Comparison of ENCODE assay signal across 18 mouse cellular contexts in genomic region chr10:13770720-13771119, GRCm38 (mm10).
A peak's percentile ranks its signal among the peaks of the same experiment; 100 is the strongest.
DNase-seq lines count a peak whose midpoint lies in the region; ATAC-seq and TF ChIP-seq lines count a peak whose summit lies in the region.
"Had no signal": no experiment of that assay in that cellular context is flagged by ENCODE, and none has a peak within 500 bp of the region (broad histone marks: within the 10 kb centered on the region; RNA-seq: fewer than 3 reads in every experiment).

No protein-coding gene starts in this region.

- H3K27me3 ChIP-seq in heart, postnatal 0 days (ENCODE audit: control insufficient read depth, insufficient read depth, low read length), result no peaks in the 10 kb centered on the region
- H3K27me3 ChIP-seq: forebrain, embryonic 13.5 days; hindbrain, embryonic 15.5 days had no signal

- H3K9me3 ChIP-seq in heart, postnatal 0 days (replicated peaks; ENCODE audit: control insufficient read depth, low read length), result no peaks in the 10 kb centered on the region
- H3K9me3 ChIP-seq: forebrain, embryonic 13.5 days; heart, embryonic 10.5 days; hindbrain, embryonic 15.5 days; limb, embryonic 10.5 days had no signal

- 37% methylated on average over 1 of the region's 1 CpGs for WGBS in heart, postnatal 0 days

- peak overlapping the region; percentile 43; the same call in 1 of the 2 replicates for H3K27ac ChIP-seq in heart, postnatal 0 days (ENCODE audit: low read depth)
- H3K27ac ChIP-seq: forebrain, embryonic 13.5 days; heart, embryonic 10.5 days; hindbrain, embryonic 15.5 days; limb, embryonic 10.5 days had no signal

- TF ChIP-seq CTCF in heart, postnatal 0 days (IDR thresholded peaks at IDR 0.05; ENCODE audit: low read depth), result no peak

- ATAC-seq in heart, postnatal 0 days (ENCODE audit: insufficient read depth, low read depth), result no peak
- ATAC-seq: forebrain, embryonic 13.5 days; lung, postnatal 0 days had no signal

- H3K4me2 ChIP-seq in heart, postnatal 0 days (ENCODE audit: low read depth, low read length), result no peak overlapping the region
- H3K4me2 ChIP-seq: forebrain, embryonic 13.5 days; hindbrain, embryonic 15.5 days; midbrain, embryonic 11.5 days had no signal

- no peak overlapping the region for H3K4me3 ChIP-seq in heart, postnatal 0 days (ENCODE audit: low read depth, low read length)
- H3K4me3 ChIP-seq: erythroblast, embryonic 14.5 days; forebrain, embryonic 13.5 days; heart, embryonic 10.5 days; hindbrain, embryonic 15.5 days; limb, embryonic 10.5 days had no signal

- H3K36me3 ChIP-seq in heart, postnatal 0 days (replicated peaks; ENCODE audit: control insufficient read depth, insufficient read depth, low read length), result no peaks in the 10 kb centered on the region
- H3K36me3 ChIP-seq: heart, embryonic 10.5 days; hindbrain, embryonic 15.5 days; limb, embryonic 10.5 days had no signal

- H3K9ac ChIP-seq in heart, postnatal 0 days (replicated peaks; ENCODE audit: low read depth, low read length), result no peak overlapping the region
- H3K9ac ChIP-seq: forebrain, embryonic 13.5 days; hindbrain, embryonic 15.5 days had no signal

- no peak for DNase-seq in heart, postnatal 0 days (ENCODE audit: low spot score)
- no peak for DNase-seq in heart, postnatal 14 days
- peak; percentile 20 for DNase-seq in cerebellum, adult 11 months
- DNase-seq in cerebellum, adult 9-11 months, result peak; percentile 51
- DNase-seq in left cerebral cortex, adult 11 months (ENCODE audit: low spot score), result no peak
- DNase-seq in lung, adult 18-20 months, result no peak
- DNase-seq in lung, postnatal 36 days, result no peak
- DNase-seq: kidney, adult 8-10 months; kidney, postnatal 10 days; right cerebral cortex, postnatal 4 days; thymus, postnatal 14 days had no signal

- TF ChIP-seq EP300 in heart, postnatal 0 days (IDR thresholded peaks at IDR 0.05; ENCODE audit: low read depth), result no peak

- peaks cover 19% of the 10 kb centered on the region; the same call in 1 of the 2 replicates for H3K4me1 ChIP-seq in heart, postnatal 0 days (ENCODE audit: control insufficient read depth, insufficient read depth)
- H3K4me1 ChIP-seq: forebrain, embryonic 13.5 days; hindbrain, embryonic 15.5 days; limb, embryonic 10.5 days had no signal

- intact Hi-C loops in heart, postnatal 14 days (cut with DNase I), result no loop called here

Comparison
In these comparisons a context has a peak if more than half of its experiments do, and no peak if none do; other contexts are left out.
1. DNase-seq: peak in cerebellum, adult 11 months (single experiment) and cerebellum, adult 9-11 months (single experiment); none in heart, postnatal 0 days (single experiment), heart, postnatal 14 days (0 of 2), left cerebral cortex, adult 11 months (single experiment), lung, adult 18-20 months (0 of 2) and lung, postnatal 36 days (single experiment).